Mouse (Mus musculus) kidney, postnatal 0 days (tissue): ENCODE results near the gene Il1rapl1. TPM values are rescaled to one million over a fixed set of nuclear protein-coding genes. Genes with fewer than 3 reads are reported as not detected.

Experiments used
- ATAC-seq: fragments of 200-750 bp; cut with Nextera tagmentation; replicated peaks from 2 replicates; pipeline ENCODE4 v1.8.0; 2017; ENCODE audit warnings: low read depth, moderate number of reproducible peaks, moderate TSS enrichment, moderate library complexity; ENCODE audit not compliant: low FRiP score
- DNase-seq: peaks from one replicate; pipeline ENCODE4 v3.0.0-alpha.2; 2016; ENCODE audit warnings: low spot score
- H3K27ac ChIP-seq: fragments of 300-500 bp; sonication (generic); 2 replicates; pipeline ENCODE4 v1.5.1; 2014; ENCODE audit warnings: mild to moderate bottlenecking
- H3K27me3 ChIP-seq: fragments of 300-500 bp; sonication (generic); 2 replicates; pipeline ENCODE4 v1.6.1; 2014; ENCODE audit warnings: low read length, mixed read lengths; ENCODE audit not compliant: insufficient read depth
- H3K36me3 ChIP-seq: fragments of 300-500 bp; sonication (generic); 2 replicates; pipeline ENCODE4 v1.6.1; 2014; ENCODE audit warnings: low read length, mixed read lengths; ENCODE audit not compliant: insufficient read depth
- H3K4me1 ChIP-seq: fragments of 300-500 bp; sonication (generic); replicated peaks from 2 replicates; pipeline ENCODE4 v1.6.1; 2014; ENCODE audit warnings: antibody characterized with exemption, low read length, mixed read lengths; ENCODE audit not compliant: insufficient read depth
- H3K4me2 ChIP-seq: fragments of 300-500 bp; sonication (generic); 2 replicates; pipeline ENCODE4 v1.6.1; 2014; ENCODE audit warnings: mild to moderate bottlenecking, low read length, moderate library complexity, mixed read lengths
- H3K4me3 ChIP-seq: fragments of 300-500 bp; sonication (generic); replicated peaks from 2 replicates; pipeline ENCODE4 v1.5.1; 2014; ENCODE audit warnings: low read depth, low read length
- H3K9ac ChIP-seq: fragments of 300-500 bp; sonication (generic); 2 replicates; pipeline ENCODE4 v1.6.1; 2014; ENCODE audit warnings: low read depth, low read length
- H3K9me3 ChIP-seq: fragments of 300-500 bp; sonication (generic); replicated peaks from 2 replicates; pipeline ENCODE4 v1.6.1; 2016; ENCODE audit warnings: low read length, inconsistent platforms, mixed read lengths
- CTCF ChIP-seq: IDR thresholded peaks from 2 replicates; pipeline ENCODE4 v1.5.1; 2016; ENCODE audit warnings: antibody characterized with exemption, low read depth, mild to moderate bottlenecking, moderate library complexity
- WGBS: fragments of 180-500 bp; shearing (Covaris S2); extraction: QIAGEN DNeasy Blood & Tissue Kit; methylation state at CpG from one replicate; pipeline ENCODE4 v1.1.7; 2014; 5-methylcytosine and 5-hydroxymethylcytosine counted together
- polyA plus RNA-seq: library from polyadenylated mRNA; unstranded; fragments of >200 nt; fragmentation: Nextera tagmentation; extraction: Ambion mirVana; gene quantifications from 2 replicates; pipeline ENCODE4 v1.2.1, GENCODE M21; 2015

Il1rapl1 gene
- polyA plus RNA-seq, 1 experiment from 2014 or later: 0.20 TPM

- ATAC-seq (no peak), DNase-seq (no peak)
- Histone ChIP-seq H3K9me3 (no peaks in the 10 kb centered on the region), H3K27ac (no peak overlapping the region), H3K36me3 (no peaks in the 10 kb centered on the region), H3K4me2 (no peak overlapping the region), H3K4me3 (no peak overlapping the region), H3K9ac (no peak overlapping the region), H3K4me1 (no peaks in the 10 kb centered on the region), H3K27me3 (no peaks in the 10 kb centered on the region)
- TF ChIP-seq CTCF: no peak
These were observed 1166.3 kb downstream of the Il1rapl1 start for GRCm38 (mm10) chrX:86949112-86949511.

GRCm38 (mm10) chrX:86854835-86855234, 1260.6 kb downstream of the Il1rapl1 start:
- no peaks in the 10 kb centered on the region for H3K9me3 ChIP-seq
- no peak for DNase-seq
- no peak overlapping the region for H3K4me2 ChIP-seq
- no peaks in the 10 kb centered on the region for H3K36me3 ChIP-seq
- WGBS: 67% methylated on average over 2 of the region's 2 CpGs
- H3K27ac ChIP-seq: no peak overlapping the region
- no peaks in the 10 kb centered on the region for H3K4me1 ChIP-seq
- no peak overlapping the region for H3K4me3 ChIP-seq
- no peak overlapping the region for H3K9ac ChIP-seq
- no peaks in the 10 kb centered on the region for H3K27me3 ChIP-seq
- TF ChIP-seq CTCF: no peak
- ATAC-seq: no peak

- Histone ChIP-seq H3K4me3 (no peak overlapping the region), H3K36me3 (no peaks in the 10 kb centered on the region), H3K27me3 (no peaks in the 10 kb centered on the region), H3K4me1 (no peaks in the 10 kb centered on the region), H3K4me2 (no peak overlapping the region), H3K9me3 (no peaks in the 10 kb centered on the region), H3K9ac (no peak overlapping the region), H3K27ac (no peak overlapping the region)
- no peak for TF ChIP-seq CTCF
- WGBS: 70% methylated on average over 3 of the region's 3 CpGs
- no peak for DNase-seq
- ATAC-seq: no peak
These were observed 1307.2 kb downstream of the Il1rapl1 start for GRCm38 (mm10) chrX:86808218-86808617.

GRCm38 (mm10) chrX:86802725-86803124, 1312.7 kb downstream of the Il1rapl1 start:
- DNase-seq: no peak

GRCm38 (mm10) chrX:86728803-86729202, 1386.6 kb downstream of the Il1rapl1 start:
- no peak for ATAC-seq
- H3K4me3 ChIP-seq: no peak overlapping the region
- no peak for TF ChIP-seq CTCF
- no peak for DNase-seq
- 52% methylated on average over 3 of the region's 3 CpGs for WGBS
- H3K36me3 ChIP-seq: no peaks in the 10 kb centered on the region
- H3K9me3 ChIP-seq: no peaks in the 10 kb centered on the region
- H3K4me1 ChIP-seq: no peaks in the 10 kb centered on the region
- H3K27me3 ChIP-seq: no peaks in the 10 kb centered on the region
- H3K9ac ChIP-seq: no peak overlapping the region
- H3K4me2 ChIP-seq: no peak overlapping the region
- H3K27ac ChIP-seq: no peak overlapping the region

More at GRCm38 (mm10) chrX:86802725-86803124, 1312.7 kb downstream of the Il1rapl1 start:
- no peaks in the 10 kb centered on the region for H3K27me3 ChIP-seq
- no peak overlapping the region for H3K4me3 ChIP-seq
- 75% methylated on average over 2 of the region's 2 CpGs for WGBS
- no peak for ATAC-seq
- H3K4me2 ChIP-seq: no peak overlapping the region
- TF ChIP-seq CTCF: no peak; the same call in 1 of the 2 replicates
- no peaks in the 10 kb centered on the region for H3K4me1 ChIP-seq
- no peak overlapping the region for H3K9ac ChIP-seq
- no peak overlapping the region for H3K27ac ChIP-seq
- no peaks in the 10 kb centered on the region for H3K9me3 ChIP-seq
- H3K36me3 ChIP-seq: no peaks in the 10 kb centered on the region
